Mouse (Mus musculus): ENCODE measurements around the gene Gorasp1. TPM values are rescaled to one million over a fixed set of nuclear protein-coding genes. Genes with fewer than 3 reads are reported as not detected.

Gorasp1 gene
- polyA plus RNA-seq, 1 experiment from 2014 or later: 33.1 TPM

DNA sequence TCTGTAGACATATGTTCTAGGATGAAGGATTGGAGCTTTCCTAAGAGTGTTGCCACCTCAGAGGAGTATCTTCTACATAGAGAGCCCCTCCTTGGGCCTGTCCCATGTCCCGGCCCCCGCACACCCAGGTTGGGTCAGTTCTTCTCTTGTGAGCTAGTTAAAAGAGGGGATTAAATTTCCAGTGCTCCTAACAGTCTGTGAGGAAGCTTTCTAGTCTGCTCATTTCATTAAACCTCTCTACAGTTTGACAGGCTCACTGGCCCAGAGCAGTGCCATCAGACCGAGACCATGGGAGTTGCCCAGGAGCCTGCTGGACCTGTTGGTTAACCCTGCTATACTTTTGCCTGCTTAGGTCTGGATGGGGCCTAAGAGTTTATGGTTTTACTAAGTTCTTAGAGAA lies 28.7 kb downstream of the Gorasp1 start:
- Histone ChIP-seq H3K4me3 (no peak overlapping the region), H3K9me3 (no peaks in the 10 kb centered on the region), H3K9ac (no peak overlapping the region), H3K27me3 (replicated peaks) (no peaks in the 10 kb centered on the region), H3K4me2 (no peak overlapping the region), H3K36me3 (replicated peaks) (peaks cover 64% of the 10 kb centered on the region), H3K27ac (no peak overlapping the region), H3K4me1 (no peaks in the 10 kb centered on the region)
- ATAC-seq (replicated peaks): no peak
- 95% methylated on average over 3 of the region's 3 CpGs for WGBS

DNA sequence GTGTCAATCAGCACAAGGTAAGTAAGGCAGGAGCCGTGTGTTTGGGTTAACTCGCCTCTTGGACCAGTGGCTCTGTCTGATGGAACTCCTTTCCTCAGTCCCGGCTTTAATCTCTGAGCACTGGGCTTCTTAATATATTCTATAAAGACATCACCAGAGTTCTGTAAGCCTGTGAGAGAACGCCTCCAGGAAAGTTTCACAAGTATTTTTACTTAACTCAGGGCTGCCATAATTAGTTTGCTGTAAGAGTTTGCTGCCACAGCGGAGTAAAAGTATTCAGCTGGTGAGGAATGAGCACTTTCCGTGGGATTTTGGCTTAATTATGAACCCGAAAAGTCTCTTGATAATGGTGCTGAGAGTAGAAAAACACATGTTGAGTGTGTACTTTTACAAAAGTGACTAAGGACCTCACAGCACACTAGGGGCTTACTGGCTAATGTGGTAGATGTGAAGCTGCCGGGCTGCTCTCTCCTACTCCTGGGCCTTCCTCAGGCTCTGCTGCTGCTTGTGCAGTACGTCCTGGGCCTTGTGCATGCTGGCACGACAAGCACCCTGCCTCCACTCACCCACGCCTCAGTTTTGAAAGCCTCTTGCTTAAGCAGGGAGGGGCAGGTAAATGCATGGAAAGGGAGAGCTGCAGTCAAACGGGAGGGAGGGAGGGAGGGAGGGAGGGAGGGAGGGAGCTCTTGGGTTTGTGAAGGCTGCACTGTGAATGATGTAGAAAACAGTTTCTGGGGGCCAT lies 34.8 kb downstream of the Gorasp1 start:
- H3K27ac ChIP-seq: no peak overlapping the region
- H3K9me3 ChIP-seq: no peaks in the 10 kb centered on the region
- H3K4me2 ChIP-seq: no peak overlapping the region
- H3K4me1 ChIP-seq: no peaks in the 10 kb centered on the region
- 84% methylated on average over 12 of the region's 12 CpGs for WGBS
- ATAC-seq (replicated peaks): no peak
- H3K27me3 ChIP-seq (replicated peaks): no peaks in the 10 kb centered on the region
- H3K4me3 ChIP-seq: no peak overlapping the region
- no peak overlapping the region for H3K9ac ChIP-seq
- peaks cover 39% of the 10 kb centered on the region for H3K36me3 ChIP-seq (replicated peaks)

DNA sequence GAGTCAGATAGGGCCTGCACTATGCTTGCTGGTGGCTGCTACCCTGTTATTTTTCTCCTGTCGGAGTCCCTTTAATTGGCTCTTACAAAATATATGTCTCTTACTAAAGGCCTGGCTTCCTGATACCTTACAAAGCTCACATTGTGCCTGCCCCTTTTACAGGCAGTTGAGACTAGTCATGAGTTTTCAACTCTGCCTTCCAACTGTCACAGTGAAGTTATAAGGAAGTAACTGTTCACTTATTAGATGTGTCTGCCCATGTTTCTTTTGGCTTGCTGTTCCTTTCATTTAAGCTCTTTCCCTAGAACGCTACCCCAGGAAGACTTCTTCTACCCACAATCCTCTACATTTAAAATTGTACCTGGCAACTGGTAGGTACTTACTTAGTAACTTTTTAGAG lies 37.9 kb downstream of the Gorasp1 start:
- Histone ChIP-seq H3K4me1 (peaks cover 15% of the 10 kb centered on the region), H3K9me3 (no peaks in the 10 kb centered on the region), H3K9ac (no peak overlapping the region), H3K4me2 (no peak overlapping the region), H3K4me3 (no peak overlapping the region), H3K27ac (no peak overlapping the region), H3K27me3 (replicated peaks) (no peaks in the 10 kb centered on the region), H3K36me3 (replicated peaks) (peaks cover 11% of the 10 kb centered on the region)
- 94% methylated on average over 2 of the region's 2 CpGs for WGBS
- no peak for ATAC-seq (replicated peaks)

DNA sequence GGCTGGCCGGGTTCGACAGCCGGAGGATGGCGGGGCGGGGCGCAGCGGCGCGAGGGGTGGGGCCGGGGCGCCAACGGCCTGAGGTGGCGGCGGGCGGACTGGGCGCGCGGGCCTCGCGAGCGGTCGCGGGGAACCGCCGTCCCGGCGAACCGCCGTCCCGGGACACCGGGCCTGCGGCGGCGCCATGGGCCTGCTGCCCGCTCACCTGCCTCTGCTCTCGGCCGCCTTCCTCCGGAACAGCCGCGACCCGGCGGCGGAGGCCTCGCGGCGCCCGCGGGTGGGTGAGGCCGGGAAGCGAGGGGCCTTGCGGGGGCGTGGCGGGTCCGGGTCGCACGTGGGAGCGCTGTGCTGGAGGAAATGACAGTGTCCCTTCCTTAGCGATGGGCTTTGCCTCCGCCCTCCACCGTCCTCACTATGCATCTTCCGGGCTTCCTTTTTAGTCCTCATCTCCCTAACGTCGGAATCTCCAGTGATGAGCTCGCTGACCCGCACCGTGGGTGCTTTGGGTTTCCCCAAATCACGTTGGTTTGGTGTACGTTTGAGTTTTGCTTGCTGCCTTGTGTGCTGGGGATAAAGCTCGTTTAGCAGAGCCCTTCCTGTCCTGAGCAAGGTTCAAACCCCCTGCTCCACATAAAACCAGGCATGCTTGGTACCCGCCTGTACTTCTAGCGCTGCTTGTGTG lies 42.2 kb downstream of the Gorasp1 start:
- Histone ChIP-seq H3K27ac (peak overlapping the region; percentile 86), H3K4me2 (peak overlapping the region; percentile 91), H3K9me3 (no peaks in the 10 kb centered on the region), H3K36me3 (replicated peaks) (no peaks in the 10 kb centered on the region), H3K27me3 (replicated peaks) (peaks cover 6% of the 10 kb centered on the region), H3K9ac (peak overlapping the region; percentile 82), H3K4me3 (peak overlapping the region; percentile 97), H3K4me1 (peaks cover 19% of the 10 kb centered on the region)
- 1% methylated on average over 65 of the region's 71 CpGs for WGBS
- ATAC-seq (replicated peaks): peak; percentile 71

DNA sequence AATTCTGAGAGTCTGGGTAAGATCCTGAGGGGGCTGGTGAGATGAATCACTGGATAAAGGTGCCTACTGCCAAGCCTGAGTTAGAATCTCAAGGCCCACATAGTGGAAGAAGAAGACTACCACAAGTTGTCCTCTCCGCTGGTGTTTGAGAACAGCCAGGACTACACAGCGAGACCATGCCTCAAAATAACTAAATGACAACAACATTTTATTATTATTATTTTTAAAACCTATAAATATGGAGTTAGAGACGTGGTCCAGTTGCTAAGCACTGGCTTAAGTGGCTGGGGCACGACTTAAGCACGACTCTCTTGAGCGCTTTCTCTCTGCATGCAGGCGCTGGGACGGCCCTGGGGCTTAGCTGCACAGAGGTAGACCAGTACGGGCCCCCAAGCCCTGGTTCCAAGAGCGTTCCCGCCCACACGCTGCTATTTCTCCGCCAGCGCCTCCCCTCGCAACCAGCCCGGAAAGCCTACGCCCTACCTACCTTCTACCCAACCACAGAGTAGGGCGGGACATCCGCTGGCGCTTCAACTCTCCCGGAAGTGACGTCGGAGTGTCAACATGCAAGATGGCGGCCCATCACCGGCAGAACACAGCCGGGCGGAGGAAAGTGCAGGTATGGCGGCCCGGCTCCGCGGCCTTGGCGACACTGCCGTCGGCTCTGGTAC lies 42.9 kb downstream of the Gorasp1 start, which contains the start of gene Wdr48:
TSS of gene Wdr48 (plus strand) at position 540 of the 671 bp plus-strand sequence.
- Histone ChIP-seq H3K27ac (peak within 1 kb of the TSS; percentile 86), H3K4me2 (peak within 1 kb of the TSS; percentile 91), H3K9me3 (no peaks in the 10 kb centered on the region), H3K9ac (peak within 1 kb of the TSS; percentile 82), H3K4me3 (peak within 1 kb of the TSS; percentile 97), H3K27me3 (replicated peaks) (peaks cover 6% of the 10 kb centered on the region), H3K4me1 (peaks cover 23% of the 10 kb centered on the region), H3K36me3 (replicated peaks) (no peaks in the 10 kb centered on the region)
- peak; percentile 99 for ATAC-seq (replicated peaks)
- WGBS: 4% methylated on average over 34 of the region's 34 CpGs

DNA sequence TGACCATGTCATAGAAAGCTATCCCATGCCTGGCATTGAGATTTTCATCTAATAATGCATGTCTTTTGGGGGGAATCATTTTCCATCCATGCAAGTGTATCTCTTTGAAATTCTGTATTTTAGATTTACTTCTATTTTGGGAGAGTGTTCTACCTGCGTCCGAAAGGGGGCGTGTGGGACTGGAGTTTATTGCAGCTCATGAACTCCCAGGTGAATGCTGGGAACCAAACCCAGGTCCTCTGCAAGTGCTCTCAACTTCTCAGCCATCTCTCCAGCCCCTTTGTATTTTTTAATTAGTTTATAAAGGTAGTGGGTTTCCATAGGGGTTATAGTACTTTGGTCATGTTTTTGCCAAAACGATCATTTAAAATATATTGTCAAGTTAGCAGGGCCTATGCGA lies 43.5 kb downstream of the Gorasp1 start:
- peaks cover 6% of the 10 kb centered on the region for H3K27me3 ChIP-seq (replicated peaks)
- WGBS: 86% methylated on average over 5 of the region's 5 CpGs
- peak overlapping the region; percentile 68 for H3K4me2 ChIP-seq
- peak overlapping the region; percentile 97; the same call in 1 of the 2 replicates for H3K4me3 ChIP-seq
- no peaks in the 10 kb centered on the region for H3K36me3 ChIP-seq (replicated peaks)
- ATAC-seq (replicated peaks): no peak
- H3K27ac ChIP-seq: peak overlapping the region; percentile 86; the same call in 1 of the 2 replicates
- peaks cover 29% of the 10 kb centered on the region for H3K4me1 ChIP-seq
- H3K9ac ChIP-seq: no peak overlapping the region
- H3K9me3 ChIP-seq: no peaks in the 10 kb centered on the region

DNA sequence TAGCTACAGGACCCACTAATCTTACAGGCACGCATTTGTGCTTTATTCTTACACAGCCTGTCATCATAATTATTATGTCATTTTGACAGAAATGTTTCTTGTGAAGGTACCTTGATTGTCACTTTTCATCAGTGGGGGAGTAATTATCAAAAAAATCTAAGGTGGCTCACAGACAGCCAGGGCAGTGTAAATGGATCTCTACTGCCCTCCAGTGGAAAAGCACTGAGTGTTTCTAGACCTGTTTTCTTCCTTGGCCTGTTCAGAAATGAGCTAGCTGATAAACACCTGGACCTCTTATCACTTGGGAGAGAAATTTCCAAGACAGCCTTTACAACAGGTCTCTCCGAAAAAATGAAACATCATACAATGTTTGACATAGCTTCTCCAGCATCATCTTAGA lies 46.7 kb downstream of the Gorasp1 start:
- no peak overlapping the region for H3K27ac ChIP-seq
- H3K4me2 ChIP-seq: no peak overlapping the region
- 41% methylated on average over 2 of the region's 2 CpGs for WGBS
- H3K9ac ChIP-seq: no peak overlapping the region
- no peaks in the 10 kb centered on the region for H3K9me3 ChIP-seq
- no peak overlapping the region for H3K4me3 ChIP-seq
- peaks cover 6% of the 10 kb centered on the region for H3K27me3 ChIP-seq (replicated peaks)
- no peaks in the 10 kb centered on the region for H3K36me3 ChIP-seq (replicated peaks)
- H3K4me1 ChIP-seq: peaks cover 27% of the 10 kb centered on the region
- ATAC-seq (replicated peaks): no peak

DNA sequence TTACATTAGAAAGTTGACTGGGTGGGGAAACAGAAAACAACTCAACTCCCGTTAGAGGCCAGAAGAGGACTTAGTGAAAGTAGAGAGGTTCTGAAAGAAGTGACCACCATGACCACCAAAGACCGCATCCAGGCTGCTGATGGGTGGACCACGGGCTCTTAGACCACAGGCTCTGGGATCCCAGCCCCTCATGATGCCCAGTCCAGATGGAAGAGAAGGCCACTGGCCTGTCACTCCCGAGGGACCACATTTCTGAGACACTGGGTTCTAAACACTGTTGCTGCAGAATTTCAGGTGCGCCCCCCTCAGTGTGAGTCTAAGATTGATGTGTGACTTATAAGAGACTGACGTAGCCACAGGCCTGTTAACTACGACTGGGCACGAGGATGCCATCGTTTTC lies 47.9 kb downstream of the Gorasp1 start:
- no peak for ATAC-seq (replicated peaks)
- peaks cover 22% of the 10 kb centered on the region for H3K4me1 ChIP-seq
- H3K27ac ChIP-seq: peak overlapping the region; percentile 60
- H3K27me3 ChIP-seq (replicated peaks): peaks cover 6% of the 10 kb centered on the region
- H3K9me3 ChIP-seq: no peaks in the 10 kb centered on the region
- H3K4me3 ChIP-seq: no peak overlapping the region
- H3K9ac ChIP-seq: no peak overlapping the region
- H3K4me2 ChIP-seq: no peak overlapping the region
- H3K36me3 ChIP-seq (replicated peaks): no peaks in the 10 kb centered on the region
- WGBS: 63% methylated on average over 9 of the region's 9 CpGs

DNA sequence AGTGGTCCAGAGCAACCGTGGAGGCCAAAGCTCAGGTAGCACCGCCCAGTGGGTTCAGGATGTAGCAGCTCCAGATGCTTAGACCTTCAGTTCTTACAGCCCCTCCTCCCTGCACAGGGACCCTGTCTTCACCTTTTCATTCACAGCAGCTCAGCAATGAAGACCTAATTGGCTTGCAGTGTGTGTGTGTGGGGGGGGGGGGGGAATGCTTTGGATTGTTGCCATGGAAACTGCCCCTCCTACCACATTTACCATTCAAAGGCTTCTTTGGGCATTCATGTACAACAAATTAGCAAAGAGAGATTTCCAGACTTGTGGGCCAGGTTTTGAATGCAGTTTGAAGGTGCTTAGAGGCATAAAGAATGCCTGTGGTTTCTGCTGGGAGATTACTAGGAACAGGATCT lies 48.5 kb downstream of the Gorasp1 start:
- no peak overlapping the region for H3K4me3 ChIP-seq
- peaks cover 19% of the 10 kb centered on the region for H3K4me1 ChIP-seq
- peak; percentile 67; the same call in 1 of the 2 replicates for ATAC-seq (replicated peaks)
- no peaks in the 10 kb centered on the region for H3K9me3 ChIP-seq
- no peaks in the 10 kb centered on the region for H3K36me3 ChIP-seq (replicated peaks)
- H3K27me3 ChIP-seq (replicated peaks): peaks cover 6% of the 10 kb centered on the region
- 6% methylated on average over 2 of the region's 2 CpGs for WGBS
- no peak overlapping the region for H3K4me2 ChIP-seq
- no peak overlapping the region for H3K9ac ChIP-seq
- peak overlapping the region; percentile 60 for H3K27ac ChIP-seq

DNA sequence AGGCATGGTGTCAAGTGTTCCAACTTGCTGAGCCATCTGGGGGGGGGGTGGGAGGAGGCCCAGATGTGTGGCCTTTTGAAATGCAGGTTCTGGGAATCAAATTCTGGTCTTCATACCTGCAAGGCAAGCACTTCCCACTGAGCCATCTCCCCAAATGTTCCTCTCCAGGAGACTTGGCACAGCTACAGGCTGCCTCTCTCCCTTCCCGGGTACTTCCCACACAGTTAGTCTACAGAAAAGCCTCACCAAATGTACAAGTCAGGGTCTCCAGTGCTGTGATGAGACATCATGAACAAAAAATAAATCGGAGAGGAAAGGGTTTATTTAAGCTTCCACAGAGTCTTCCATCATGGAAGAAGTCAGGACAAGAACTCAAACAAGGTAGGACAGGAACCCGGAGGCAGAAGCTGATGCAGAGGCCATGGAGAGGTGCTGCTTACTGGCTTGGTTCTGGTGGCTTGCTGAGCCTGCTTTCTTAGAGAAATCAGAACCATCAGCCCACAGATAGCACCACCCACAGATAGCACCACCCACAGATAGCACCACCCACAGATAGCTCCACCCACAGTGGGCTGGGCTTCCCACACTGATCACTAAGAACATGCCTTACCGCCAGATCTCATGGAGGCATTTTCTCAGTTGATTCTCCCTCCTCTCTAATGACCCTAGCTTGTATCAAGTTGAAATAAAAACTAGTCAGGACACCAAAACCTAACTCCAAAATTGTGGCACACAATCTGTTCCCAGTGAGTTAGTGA lies 50.0 kb downstream of the Gorasp1 start:
- WGBS: 77% methylated on average over 4 of the region's 4 CpGs
- H3K4me2 ChIP-seq: no peak overlapping the region
- peaks cover 19% of the 10 kb centered on the region for H3K4me1 ChIP-seq
- no peaks in the 10 kb centered on the region; the same call in 1 of the 2 replicates for H3K27me3 ChIP-seq (replicated peaks)
- H3K4me3 ChIP-seq: no peak overlapping the region
- no peaks in the 10 kb centered on the region for H3K36me3 ChIP-seq (replicated peaks)
- ATAC-seq (replicated peaks): no peak
- no peak overlapping the region for H3K9ac ChIP-seq
- H3K9me3 ChIP-seq: no peaks in the 10 kb centered on the region
- no peak overlapping the region for H3K27ac ChIP-seq
